Mouse (Mus musculus) urinary bladder, adult 2 months (tissue): ENCODE results near the gene Enox1. TPM values are rescaled to one million over a fixed set of nuclear protein-coding genes. Genes with fewer than 3 reads are reported as not detected.
"Not testable (repeated sequence)": the region's sequence is repeated elsewhere in the genome, so short reads cannot be mapped to it uniquely, and the experiment has no call there.

Source experiments
- DNase-seq: peaks from one replicate; pipeline ENCODE4 v3.0.0; 2022; ENCODE audit warnings: low spot score
- polyA plus RNA-seq: library from polyadenylated mRNA; depleted of rRNA; stranded (reverse); fragments of >200 nt; gene quantifications from 2 replicates; pipeline ENCODE4 v1.2.3, GENCODE M21; 2012

Gene Enox1
- polyA plus RNA-seq, 1 experiment, result 1.6 TPM

GRCm38 (mm10) chr14:77518017-77518416, 361.5 kb downstream of the Enox1 start:
- no peak for DNase-seq

- no peak for DNase-seq
These were observed 362.6 kb downstream of the Enox1 start for GRCm38 (mm10) chr14:77518941-77519695.

- no peak for DNase-seq
These were observed 363.1 kb downstream of the Enox1 start for GRCm38 (mm10) chr14:77519701-77520100.

- no peak for DNase-seq
These were observed 367.7 kb downstream of the Enox1 start for GRCm38 (mm10) chr14:77524303-77524702.

- DNase-seq, result no peak
These were observed 369.7 kb downstream of the Enox1 start for GRCm38 (mm10) chr14:77526262-77526661.

GRCm38 (mm10) chr14:77529201-77529600, 372.6 kb downstream of the Enox1 start:
- no peak for DNase-seq

GRCm38 (mm10) chr14:77529621-77530020, 373.1 kb downstream of the Enox1 start:
- no peak for DNase-seq

GRCm38 (mm10) chr14:77533638-77534037, 377.1 kb downstream of the Enox1 start:
- DNase-seq, result no peak

GRCm38 (mm10) chr14:77534120-77534519, 377.6 kb downstream of the Enox1 start:
- DNase-seq, result no peak

- no peak for DNase-seq
These were observed 380.0 kb downstream of the Enox1 start for GRCm38 (mm10) chr14:77536592-77536991.

- DNase-seq, result not testable (repeated sequence)
These were observed 383.0 kb downstream of the Enox1 start for GRCm38 (mm10) chr14:77539563-77539962.

GRCm38 (mm10) chr14:77541925-77542324, 385.4 kb downstream of the Enox1 start:
- DNase-seq, result no peak

GRCm38 (mm10) chr14:77546531-77547274, 390.1 kb downstream of the Enox1 start:
- DNase-seq, result no peak

GRCm38 (mm10) chr14:77547351-77547750, 390.8 kb downstream of the Enox1 start:
- DNase-seq, result no peak

GRCm38 (mm10) chr14:77548963-77549362, 392.4 kb downstream of the Enox1 start:
- DNase-seq, result no peak

GRCm38 (mm10) chr14:77557446-77558070, 401.0 kb downstream of the Enox1 start:
- no peak for DNase-seq

GRCm38 (mm10) chr14:77558910-77559309, 402.3 kb downstream of the Enox1 start:
- no peak for DNase-seq

- no peak for DNase-seq
These were observed 403.2 kb downstream of the Enox1 start for GRCm38 (mm10) chr14:77559792-77560191.

- no peak for DNase-seq
These were observed 405.4 kb downstream of the Enox1 start for GRCm38 (mm10) chr14:77561808-77562583.

GRCm38 (mm10) chr14:77563922-77564321, 407.4 kb downstream of the Enox1 start:
- no peak for DNase-seq

- no peak for DNase-seq
These were observed 410.6 kb downstream of the Enox1 start for GRCm38 (mm10) chr14:77567120-77567519.

GRCm38 (mm10) chr14:77574436-77574835, 417.9 kb downstream of the Enox1 start:
- no peak for DNase-seq
